Mouse (Mus musculus) intestine, embryonic 15.5 days (tissue): ENCODE data around the gene Lrrc1. TPM values are rescaled to one million over a fixed set of nuclear protein-coding genes. Genes with fewer than 3 reads are reported as not detected.

Source experiments
- ATAC-seq: fragments of 200-750 bp; cut with Nextera tagmentation; 2 replicates; pipeline ENCODE4 v1.8.0; 2017; ENCODE audit warnings: moderate TSS enrichment, moderate library complexity
- H3K27ac ChIP-seq: fragments of 300-500 bp; sonication (generic); 2 replicates; pipeline ENCODE4 v1.5.1; 2015; ENCODE audit warnings: mild to moderate bottlenecking, inconsistent platforms
- H3K27me3 ChIP-seq: fragments of 300-500 bp; sonication (generic); replicated peaks from 2 replicates; pipeline ENCODE4 v1.6.1; 2015; ENCODE audit warnings: inconsistent platforms
- H3K36me3 ChIP-seq: fragments of 300-500 bp; sonication (generic); 2 replicates; pipeline ENCODE4 v1.6.1; 2015; ENCODE audit warnings: inconsistent platforms
- H3K4me1 ChIP-seq: fragments of 300-500 bp; sonication (generic); replicated peaks from 2 replicates; pipeline ENCODE4 v1.6.1; 2015; ENCODE audit warnings: inconsistent platforms
- H3K4me2 ChIP-seq: fragments of 300-500 bp; sonication (generic); replicated peaks from 2 replicates; pipeline ENCODE4 v1.6.1; 2015; ENCODE audit warnings: mild to moderate bottlenecking, inconsistent platforms
- H3K4me3 ChIP-seq: fragments of 300-500 bp; sonication (generic); replicated peaks from 2 replicates; pipeline ENCODE4 v1.5.1; 2015; ENCODE audit warnings: inconsistent platforms
- H3K9ac ChIP-seq: fragments of 300-500 bp; sonication (generic); 2 replicates; pipeline ENCODE4 v1.6.1; 2015; ENCODE audit warnings: inconsistent platforms
- H3K9me3 ChIP-seq: fragments of 300-500 bp; sonication (generic); 2 replicates; pipeline ENCODE4 v1.6.1; 2016; ENCODE audit warnings: inconsistent platforms
- WGBS: fragments of 180-500 bp; shearing (Covaris S2); methylation state at CpG from one replicate; pipeline ENCODE4 v1.1.7; 2015; 5-methylcytosine and 5-hydroxymethylcytosine counted together
- polyA plus RNA-seq: library from polyadenylated mRNA; unstranded; fragments of >200 nt; fragmentation: Nextera tagmentation; extraction: Ambion mirVana; gene quantifications from 2 replicates; pipeline ENCODE4 v1.2.1, GENCODE M21; 2015

The Lrrc1 gene
- polyA plus RNA-seq, 1 experiment from 2014 or later: 14.1 TPM

DNA sequence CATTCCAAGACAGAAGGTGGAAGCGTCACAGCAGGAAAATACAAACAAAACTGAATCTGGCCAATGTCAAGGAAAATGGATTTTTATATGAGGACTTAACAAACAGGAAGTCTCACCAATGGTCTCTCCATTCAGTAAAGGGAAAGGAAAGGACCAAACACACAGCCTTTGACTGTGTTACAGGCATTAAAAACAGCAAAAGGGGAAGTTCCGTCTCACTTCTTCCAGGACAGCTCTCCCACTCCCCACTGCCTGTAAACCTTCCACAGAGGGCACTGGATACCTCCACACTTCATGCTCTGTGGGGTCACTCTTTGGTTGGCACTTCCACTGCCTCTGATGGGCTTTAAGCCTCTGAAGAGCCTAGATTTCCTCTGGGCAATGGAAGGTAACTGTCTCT is 94.2 kb downstream of the Lrrc1 start:
- H3K9ac ChIP-seq: no peak overlapping the region
- no peak overlapping the region for H3K4me3 ChIP-seq
- H3K4me2 ChIP-seq: no peak overlapping the region
- no peak for ATAC-seq
- H3K4me1 ChIP-seq: no peaks in the 10 kb centered on the region
- WGBS: 78% methylated on average over 2 of the region's 2 CpGs
- H3K27ac ChIP-seq: no peak overlapping the region
- no peaks in the 10 kb centered on the region for H3K36me3 ChIP-seq
- H3K27me3 ChIP-seq: no peaks in the 10 kb centered on the region
- no peaks in the 10 kb centered on the region for H3K9me3 ChIP-seq

DNA sequence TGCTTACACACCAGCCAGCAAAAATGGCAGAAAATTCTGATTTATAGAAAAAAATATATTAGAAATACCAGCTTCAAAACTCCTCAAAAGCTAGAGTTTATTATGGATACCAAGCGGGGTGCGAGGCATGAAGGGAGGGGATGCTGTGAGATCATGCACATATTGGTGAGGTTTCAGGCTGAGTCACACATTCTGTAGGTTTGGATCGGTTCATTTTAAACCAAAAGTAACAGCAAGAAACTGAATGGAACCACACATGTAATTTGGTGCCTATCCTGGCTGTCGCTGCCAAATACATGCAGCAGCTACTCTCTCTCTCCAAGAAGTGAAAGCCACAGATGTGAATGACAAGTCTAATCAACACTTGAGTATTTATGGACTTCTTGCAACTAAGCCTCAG is 99.8 kb downstream of the Lrrc1 start:
- no peaks in the 10 kb centered on the region for H3K4me1 ChIP-seq
- no peak overlapping the region for H3K27ac ChIP-seq
- no peak overlapping the region for H3K4me2 ChIP-seq
- 94% methylated on average over 4 of the region's 4 CpGs for WGBS
- no peaks in the 10 kb centered on the region for H3K27me3 ChIP-seq
- no peaks in the 10 kb centered on the region for H3K9me3 ChIP-seq
- H3K36me3 ChIP-seq: no peaks in the 10 kb centered on the region
- no peak overlapping the region for H3K4me3 ChIP-seq
- H3K9ac ChIP-seq: no peak overlapping the region
- no peak for ATAC-seq

DNA sequence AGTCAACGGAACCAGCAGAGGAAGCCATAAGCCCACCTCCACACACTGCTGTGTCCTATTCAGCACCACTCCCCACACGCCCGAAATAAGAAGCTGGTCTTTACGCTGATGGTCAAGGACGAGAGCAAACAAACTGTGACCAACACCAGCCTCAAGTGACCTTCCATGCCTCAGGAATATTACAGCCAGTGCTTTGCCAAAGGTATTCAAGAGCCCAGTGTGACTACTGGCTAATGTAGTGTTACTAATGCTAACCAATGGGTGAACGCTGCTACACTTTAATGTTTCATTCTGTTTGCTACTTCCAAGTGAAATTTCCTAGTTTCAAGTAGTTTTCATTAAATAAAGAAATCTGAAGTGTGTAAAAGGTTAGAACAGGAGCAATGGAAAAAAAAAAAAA is 105.3 kb downstream of the Lrrc1 start:
- Histone ChIP-seq H3K27ac (no peak overlapping the region), H3K4me1 (no peaks in the 10 kb centered on the region), H3K36me3 (no peaks in the 10 kb centered on the region), H3K4me3 (no peak overlapping the region), H3K9ac (no peak overlapping the region), H3K27me3 (no peaks in the 10 kb centered on the region), H3K9me3 (no peaks in the 10 kb centered on the region), H3K4me2 (no peak overlapping the region)
- WGBS: 72% methylated on average over 6 of the region's 6 CpGs
- no peak for ATAC-seq

DNA sequence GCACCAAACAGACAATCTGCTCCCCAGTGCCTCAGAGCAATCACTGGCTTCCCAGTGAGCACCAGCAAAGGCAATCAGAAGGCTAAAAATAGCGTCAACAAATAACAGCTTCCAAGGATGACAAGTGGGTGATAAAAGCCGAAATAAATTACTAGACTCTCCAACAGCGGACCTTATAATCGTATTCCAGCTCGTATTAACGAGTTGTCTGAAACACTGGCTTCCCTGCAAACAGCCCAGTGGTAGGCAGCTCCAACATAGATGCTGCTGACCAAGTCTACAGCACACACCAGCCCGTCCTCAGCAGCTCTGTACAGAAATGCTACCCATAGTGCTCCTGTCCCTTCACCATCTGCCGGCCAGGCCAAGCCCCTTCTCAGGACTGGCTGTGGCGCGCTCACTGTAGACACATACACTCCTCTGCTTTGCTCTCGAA is 105.8 kb downstream of the Lrrc1 start:
- H3K4me2 ChIP-seq: no peak overlapping the region
- no peak; the same call in 1 of the 2 replicates for ATAC-seq

DNA sequence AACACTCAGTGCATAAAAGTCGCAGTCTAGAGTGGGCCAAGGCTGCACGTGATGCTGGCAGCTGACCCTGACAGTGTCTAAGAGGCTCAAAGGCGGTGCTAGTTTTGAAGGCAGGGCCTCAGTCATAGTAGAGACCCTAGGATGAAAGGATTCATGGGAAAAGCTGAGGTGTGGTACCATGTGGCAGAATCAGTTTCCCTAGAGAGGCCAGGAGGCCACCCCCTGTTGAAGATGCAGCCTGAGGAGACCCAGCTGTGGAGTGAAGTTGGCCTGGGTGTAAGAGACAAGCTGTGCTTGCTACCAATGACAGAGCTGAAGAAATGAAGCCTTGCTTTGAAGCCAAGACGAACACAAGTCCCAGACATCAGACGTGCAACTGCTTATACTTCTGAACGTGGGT is 107.5 kb downstream of the Lrrc1 start:
- 92% methylated on average over 6 of the region's 6 CpGs for WGBS
- no peak for ATAC-seq
- Histone ChIP-seq H3K4me2 (no peak overlapping the region), H3K27me3 (no peaks in the 10 kb centered on the region), H3K36me3 (no peaks in the 10 kb centered on the region), H3K4me1 (no peaks in the 10 kb centered on the region), H3K27ac (no peak overlapping the region), H3K9ac (no peak overlapping the region), H3K9me3 (no peaks in the 10 kb centered on the region), H3K4me3 (no peak overlapping the region)

More for the DNA sequence above, 105.8 kb downstream of the Lrrc1 start:
- Histone ChIP-seq H3K4me3 (no peak overlapping the region), H3K9ac (no peak overlapping the region), H3K4me1 (no peaks in the 10 kb centered on the region), H3K36me3 (no peaks in the 10 kb centered on the region), H3K9me3 (no peaks in the 10 kb centered on the region), H3K27me3 (no peaks in the 10 kb centered on the region), H3K27ac (no peak overlapping the region)
- 67% methylated on average over 11 of the region's 11 CpGs for WGBS

DNA sequence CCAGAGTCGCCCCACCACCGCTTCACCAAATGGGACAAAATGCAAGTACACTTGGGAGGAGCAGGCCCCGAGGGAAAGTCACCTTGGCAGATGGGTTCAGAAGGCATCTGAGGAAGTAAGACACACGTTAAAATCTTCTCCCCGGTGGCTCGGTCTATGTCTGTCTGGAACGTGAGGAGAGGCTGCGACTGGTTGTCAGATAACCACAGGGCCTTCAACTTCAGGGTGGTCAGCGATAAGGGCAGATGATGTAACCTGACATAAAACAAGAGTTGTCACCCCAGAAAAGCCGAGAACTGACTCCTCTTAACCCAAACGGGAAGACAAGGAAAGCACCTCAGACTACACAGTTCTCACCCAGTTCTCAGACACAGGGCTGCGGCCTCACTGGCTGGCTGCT is 109.7 kb downstream of the Lrrc1 start:
- no peaks in the 10 kb centered on the region for H3K36me3 ChIP-seq
- no peak overlapping the region for H3K27ac ChIP-seq
- no peaks in the 10 kb centered on the region for H3K9me3 ChIP-seq
- 77% methylated on average over 12 of the region's 12 CpGs for WGBS
- no peaks in the 10 kb centered on the region for H3K27me3 ChIP-seq
- H3K4me2 ChIP-seq: no peak overlapping the region
- H3K4me3 ChIP-seq: no peak overlapping the region
- H3K9ac ChIP-seq: no peak overlapping the region
- H3K4me1 ChIP-seq: no peaks in the 10 kb centered on the region
- no peak for ATAC-seq

DNA sequence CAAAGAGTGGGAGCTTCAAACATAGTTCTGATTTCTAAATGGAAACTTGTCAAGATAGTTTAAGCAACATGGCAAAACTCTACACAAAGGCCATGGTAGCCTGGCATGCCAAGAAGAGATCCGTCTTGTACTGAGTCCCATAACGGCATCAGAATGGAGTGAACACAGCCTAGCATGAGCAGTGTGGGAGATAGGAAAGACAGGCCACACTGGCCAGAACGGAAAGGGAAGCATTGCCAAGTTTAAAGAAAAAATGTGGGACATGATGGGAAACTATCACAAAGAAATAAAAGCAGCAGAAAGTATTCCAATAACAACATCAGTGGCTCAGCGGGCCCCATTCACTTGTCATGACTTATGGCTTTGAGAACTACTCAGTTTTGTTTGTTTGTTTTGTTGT is 111.2 kb downstream of the Lrrc1 start:
- Histone ChIP-seq H3K4me2 (no peak overlapping the region), H3K9ac (no peak overlapping the region), H3K4me3 (no peak overlapping the region), H3K27ac (no peak overlapping the region), H3K36me3 (no peaks in the 10 kb centered on the region), H3K27me3 (no peaks in the 10 kb centered on the region), H3K4me1 (peaks cover 5% of the 10 kb centered on the region; the same call in 1 of the 2 replicates), H3K9me3 (no peaks in the 10 kb centered on the region)
- WGBS: 90% methylated on average over 4 of the region's 4 CpGs
- no peak for ATAC-seq

DNA sequence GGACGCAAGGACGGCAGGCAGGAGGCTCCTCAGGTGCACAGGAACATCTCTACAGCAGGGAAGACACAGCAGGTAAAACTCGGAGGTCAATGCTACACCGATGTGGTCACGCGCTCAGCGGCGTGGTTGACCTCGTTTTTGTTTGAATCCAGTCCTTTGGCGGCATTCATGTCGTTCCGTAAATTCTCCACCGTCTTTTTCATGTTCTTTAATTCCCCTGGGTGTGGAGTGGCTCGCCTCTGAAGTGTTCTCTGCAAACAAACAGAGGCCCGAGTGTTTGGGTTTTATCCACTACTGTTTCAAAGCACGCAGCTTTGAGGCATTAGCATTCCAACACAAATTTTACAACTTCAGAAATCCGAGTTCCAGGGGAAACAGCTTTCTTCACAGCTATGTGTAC is 112.6 kb downstream of the Lrrc1 start:
- WGBS: 75% methylated on average over 17 of the region's 17 CpGs
- H3K36me3 ChIP-seq: no peaks in the 10 kb centered on the region
- H3K27me3 ChIP-seq: no peaks in the 10 kb centered on the region
- peaks cover 14% of the 10 kb centered on the region for H3K4me1 ChIP-seq
- H3K9ac ChIP-seq: no peak overlapping the region
- no peak overlapping the region for H3K27ac ChIP-seq
- H3K9me3 ChIP-seq: no peaks in the 10 kb centered on the region
- H3K4me3 ChIP-seq: no peak overlapping the region
- no peak overlapping the region for H3K4me2 ChIP-seq
- ATAC-seq: no peak

DNA sequence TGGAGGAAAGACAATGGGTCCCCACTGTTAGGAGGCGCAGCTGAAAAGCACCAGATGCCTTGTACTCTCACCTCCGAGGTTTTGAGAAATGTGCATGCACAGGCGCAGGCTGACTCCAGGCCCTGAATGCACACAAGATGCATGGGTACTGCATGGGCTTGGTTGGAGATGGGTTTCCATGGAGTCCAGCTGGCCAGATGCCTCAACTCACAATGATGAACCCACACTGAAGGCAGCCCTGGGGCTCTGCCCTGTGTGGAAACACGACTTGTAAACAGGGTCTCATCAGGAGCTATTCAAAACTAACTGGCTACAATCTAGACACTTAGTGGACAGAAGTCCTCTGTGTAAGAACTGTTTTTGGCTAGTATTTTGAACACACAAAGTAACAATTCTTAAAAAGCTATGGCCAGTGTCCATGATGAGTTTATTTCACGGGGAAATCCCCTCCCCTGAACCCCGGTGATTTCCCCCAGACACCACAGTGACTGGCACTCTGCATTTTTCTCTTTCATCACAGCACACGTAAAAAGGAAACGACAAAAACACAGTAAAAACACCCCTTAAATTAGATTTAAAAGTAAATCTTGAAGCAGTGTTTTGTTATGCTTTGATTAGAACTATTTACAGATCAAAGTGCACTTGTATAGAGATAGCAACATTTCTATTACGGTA is 114.1 kb downstream of the Lrrc1 start:
- Histone ChIP-seq H3K9me3 (no peaks in the 10 kb centered on the region), H3K27ac (no peak overlapping the region), H3K9ac (no peak overlapping the region), H3K4me3 (no peak overlapping the region), H3K4me1 (peaks cover 14% of the 10 kb centered on the region), H3K36me3 (no peaks in the 10 kb centered on the region), H3K4me2 (no peak overlapping the region), H3K27me3 (no peaks in the 10 kb centered on the region)
- ATAC-seq: no peak
- 76% methylated on average over 9 of the region's 9 CpGs for WGBS

DNA sequence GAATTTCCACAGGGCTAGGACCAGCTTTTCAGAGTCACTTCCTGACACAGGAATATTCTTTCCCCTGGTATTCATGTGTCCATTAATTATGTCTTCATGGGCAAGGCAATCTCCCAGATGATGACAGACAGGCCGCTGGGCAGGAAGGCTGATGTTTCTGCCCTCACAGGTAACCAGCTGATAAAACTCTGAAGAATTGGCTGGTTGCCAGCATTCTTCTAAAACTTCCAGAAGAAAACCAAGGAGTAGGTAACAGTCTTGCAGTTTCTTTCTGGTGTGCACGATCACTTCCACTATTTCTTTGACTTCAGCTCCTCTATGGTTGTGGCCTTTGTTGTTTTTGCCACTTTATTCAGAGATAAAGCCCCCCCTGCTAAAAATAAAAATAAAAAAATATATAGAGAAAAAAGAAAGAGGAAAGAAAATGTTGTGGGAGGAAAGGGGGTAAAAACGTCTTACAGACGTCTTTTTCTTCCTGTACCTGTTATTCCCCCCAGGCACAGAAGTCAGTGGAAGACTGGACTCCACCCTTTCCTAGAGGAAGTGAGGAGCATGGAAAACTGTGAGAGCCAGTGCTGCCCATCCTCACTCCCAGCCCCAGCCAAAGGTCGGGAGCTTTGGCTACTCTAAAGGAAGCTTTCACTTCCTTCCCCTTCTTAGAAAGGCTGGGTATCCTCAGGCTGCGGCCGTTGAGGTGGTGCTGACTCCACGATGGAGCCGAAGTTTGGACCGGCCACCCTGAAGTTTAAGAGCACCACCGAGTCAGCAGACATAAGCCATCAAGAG is 115.2 kb downstream of the Lrrc1 start:
- Histone ChIP-seq H3K27ac (no peak overlapping the region), H3K4me1 (peaks cover 14% of the 10 kb centered on the region), H3K9me3 (no peaks in the 10 kb centered on the region), H3K4me3 (no peak overlapping the region), H3K27me3 (no peaks in the 10 kb centered on the region), H3K36me3 (no peaks in the 10 kb centered on the region), H3K4me2 (no peak overlapping the region), H3K9ac (no peak overlapping the region)
- WGBS: 64% methylated on average over 11 of the region's 11 CpGs
- ATAC-seq: no peak

DNA sequence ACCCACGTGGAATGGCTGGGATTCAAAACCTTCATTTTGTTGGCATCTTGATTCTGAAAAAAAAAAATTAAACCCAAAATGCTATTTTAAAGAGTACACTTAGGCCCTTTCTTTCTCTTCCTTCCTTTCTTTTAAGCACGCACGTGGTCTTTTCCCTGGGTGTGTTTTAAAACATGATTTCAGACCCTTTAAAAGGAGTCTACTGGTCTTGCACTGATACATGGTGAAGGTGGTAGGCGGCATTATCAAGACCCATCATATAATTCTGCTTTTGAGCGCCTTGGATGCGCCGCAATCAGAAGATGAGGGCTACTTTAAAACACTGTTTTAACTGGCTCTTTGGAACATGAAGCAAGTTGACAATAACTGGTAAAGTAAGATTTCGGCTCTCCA is 115.9 kb downstream of the Lrrc1 start:
- ATAC-seq: no peak
- no peak overlapping the region for H3K27ac ChIP-seq

DNA sequence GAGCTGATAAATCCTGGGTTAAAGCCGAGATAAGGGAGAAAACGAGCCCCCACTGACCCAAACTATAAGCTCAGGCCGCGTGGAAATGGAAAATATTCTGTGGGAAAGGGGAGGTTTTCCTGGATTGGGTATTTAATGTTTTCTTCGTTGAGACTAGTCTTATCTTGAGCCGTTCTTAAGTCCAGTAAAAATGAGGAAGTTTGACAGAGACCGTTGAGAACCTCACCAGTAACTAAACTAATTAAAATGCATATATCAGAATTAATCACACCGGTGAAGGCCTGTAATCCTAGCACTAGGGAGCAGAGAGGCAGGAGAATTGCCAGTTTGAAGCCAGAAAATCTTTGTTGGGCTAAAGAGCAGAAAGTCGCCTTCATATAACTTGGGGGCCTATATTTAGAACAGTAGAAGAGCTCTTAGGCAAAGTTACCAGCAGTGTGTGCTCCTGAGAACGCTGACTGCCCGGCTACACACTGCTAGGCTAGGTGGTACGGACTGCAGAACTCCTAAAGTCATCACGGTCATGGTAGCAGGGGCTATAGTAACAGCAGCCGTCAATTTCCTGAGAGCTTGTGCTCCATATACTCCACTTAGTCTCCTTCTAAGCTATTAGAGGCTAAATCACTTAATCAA is 116.4 kb downstream of the Lrrc1 start:
- Histone ChIP-seq H3K4me2 (peak overlapping the region; percentile 56), H3K4me1 (peaks cover 14% of the 10 kb centered on the region), H3K9me3 (no peaks in the 10 kb centered on the region), H3K4me3 (peak overlapping the region; percentile 14; the same call in 1 of the 2 replicates), H3K9ac (no peak overlapping the region), H3K27me3 (no peaks in the 10 kb centered on the region), H3K36me3 (no peaks in the 10 kb centered on the region), H3K27ac (0 out of 2 replicates have a peak overlapping the region, but pooled peaks have one; percentile 27)
- WGBS: 37% methylated on average over 14 of the region's 14 CpGs
- ATAC-seq: peak; percentile 9; the same call in 1 of the 2 replicates

More for the DNA sequence above, 115.9 kb downstream of the Lrrc1 start:
- H3K9me3 ChIP-seq: no peaks in the 10 kb centered on the region
- H3K27me3 ChIP-seq: no peaks in the 10 kb centered on the region
- WGBS: 88% methylated on average over 8 of the region's 8 CpGs
- H3K4me3 ChIP-seq: no peak overlapping the region
- no peaks in the 10 kb centered on the region for H3K36me3 ChIP-seq
- peaks cover 14% of the 10 kb centered on the region for H3K4me1 ChIP-seq
- no peak overlapping the region for H3K4me2 ChIP-seq
- H3K9ac ChIP-seq: no peak overlapping the region
